Mouse (Mus musculus) forebrain, embryonic 15.5 days (tissue): Measurements from ENCODE around the gene Adsl. TPM values are rescaled to one million over a fixed set of nuclear protein-coding genes. Genes with fewer than 3 reads are reported as not detected.

Source experiments
- ATAC-seq: fragments of 200-750 bp; cut with Nextera tagmentation; replicated peaks from 2 replicates; pipeline ENCODE4 v1.8.0; 2017; ENCODE audit warnings: mild to moderate bottlenecking, moderate TSS enrichment, moderate library complexity
- H3K27ac ChIP-seq: fragments of 300-500 bp; sonication (generic); replicated peaks from 2 replicates; pipeline ENCODE4 v1.5.1; 2015; ENCODE audit warnings: mild to moderate bottlenecking, inconsistent platforms
- H3K27me3 ChIP-seq: fragments of 300-500 bp; sonication (generic); 2 replicates; pipeline ENCODE4 v1.6.1; 2015; ENCODE audit warnings: inconsistent platforms
- H3K36me3 ChIP-seq: fragments of 300-500 bp; sonication (generic); 2 replicates; pipeline ENCODE4 v1.6.1; 2015; ENCODE audit warnings: mild to moderate bottlenecking, inconsistent platforms
- H3K4me1 ChIP-seq: fragments of 300-500 bp; sonication (generic); 2 replicates; pipeline ENCODE4 v1.6.1; 2015; ENCODE audit warnings: inconsistent platforms
- H3K4me2 ChIP-seq: fragments of 300-500 bp; sonication (generic); replicated peaks from 2 replicates; pipeline ENCODE4 v1.6.1; 2015; ENCODE audit warnings: mild to moderate bottlenecking, inconsistent platforms
- H3K4me3 ChIP-seq: fragments of 300-500 bp; sonication (generic); 2 replicates; pipeline ENCODE4 v1.5.1; 2015; ENCODE audit warnings: mild to moderate bottlenecking, inconsistent platforms
- H3K9ac ChIP-seq: fragments of 300-500 bp; sonication (generic); replicated peaks from 2 replicates; pipeline ENCODE4 v1.6.1; 2015; ENCODE audit warnings: mild to moderate bottlenecking, inconsistent platforms
- H3K9me3 ChIP-seq: fragments of 300-500 bp; sonication (generic); 2 replicates; pipeline ENCODE4 v1.6.1; 2016; ENCODE audit warnings: inconsistent platforms
- WGBS: fragments of 180-500 bp; shearing (Covaris S2); methylation state at CpG from one replicate; pipeline ENCODE4 v1.1.7; 2015; ENCODE audit warnings: mixed read lengths; 5-methylcytosine and 5-hydroxymethylcytosine counted together
- polyA plus RNA-seq: library from polyadenylated mRNA; unstranded; fragments of >200 nt; fragmentation: Nextera tagmentation; extraction: Ambion mirVana; gene quantifications from 2 replicates; pipeline ENCODE4 v1.2.1, GENCODE M21; 2015

Adsl gene
- polyA plus RNA-seq, 1 experiment from 2014 or later, result 99.2 TPM

- Histone ChIP-seq H3K27me3 (no peaks in the 10 kb centered on the region), H3K9ac (no peak overlapping the region), H3K4me3 (no peak overlapping the region), H3K9me3 (no peaks in the 10 kb centered on the region), H3K4me2 (no peak overlapping the region), H3K36me3 (no peaks in the 10 kb centered on the region), H3K4me1 (no peaks in the 10 kb centered on the region), H3K27ac (no peak overlapping the region)
- ATAC-seq, result no peak
- WGBS, result 85% methylated on average over 3 of the region's 3 CpGs
These were observed 41.4 kb downstream of the Adsl start for GRCm38 (mm10) chr15:80989712-80990111.

DNA sequence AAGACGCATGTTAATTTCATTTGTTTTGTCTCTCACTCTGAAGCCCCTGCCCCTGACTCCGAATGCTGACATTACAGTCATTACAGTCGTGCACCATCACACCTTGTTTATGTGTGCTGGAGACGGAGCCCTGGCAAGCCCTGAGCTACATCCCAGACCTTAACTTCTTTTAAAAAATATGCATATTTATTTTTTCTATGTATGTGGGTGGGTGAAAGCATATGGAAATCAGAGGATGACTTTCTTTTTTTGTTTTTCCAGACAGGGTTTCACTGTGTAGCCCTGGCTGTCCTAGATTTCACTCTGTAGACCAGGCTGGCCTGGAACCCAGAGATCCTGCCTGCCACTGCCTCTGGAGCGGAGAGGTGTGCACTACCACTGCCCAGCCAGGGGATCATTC, 46.7 kb downstream of the Adsl start:
- H3K27ac ChIP-seq, result no peak overlapping the region
- no peaks in the 10 kb centered on the region for H3K9me3 ChIP-seq
- no peak overlapping the region for H3K4me2 ChIP-seq
- H3K9ac ChIP-seq, result no peak overlapping the region
- no peaks in the 10 kb centered on the region for H3K27me3 ChIP-seq
- WGBS, result 90% methylated on average over 5 of the region's 5 CpGs
- no peaks in the 10 kb centered on the region for H3K36me3 ChIP-seq
- ATAC-seq, result no peak
- no peak overlapping the region for H3K4me3 ChIP-seq
- no peaks in the 10 kb centered on the region for H3K4me1 ChIP-seq

- Histone ChIP-seq H3K9me3 (no peaks in the 10 kb centered on the region), H3K27ac (no peak overlapping the region), H3K9ac (no peak overlapping the region), H3K4me3 (no peak overlapping the region), H3K27me3 (no peaks in the 10 kb centered on the region), H3K4me1 (peaks cover 3% of the 10 kb centered on the region; the same call in 1 of the 2 replicates), H3K36me3 (no peaks in the 10 kb centered on the region), H3K4me2 (no peak overlapping the region)
- WGBS, result 81% methylated on average over 6 of the region's 6 CpGs
- ATAC-seq, result no peak
These were observed 48.0 kb downstream of the Adsl start for GRCm38 (mm10) chr15:80996090-80996835.

DNA sequence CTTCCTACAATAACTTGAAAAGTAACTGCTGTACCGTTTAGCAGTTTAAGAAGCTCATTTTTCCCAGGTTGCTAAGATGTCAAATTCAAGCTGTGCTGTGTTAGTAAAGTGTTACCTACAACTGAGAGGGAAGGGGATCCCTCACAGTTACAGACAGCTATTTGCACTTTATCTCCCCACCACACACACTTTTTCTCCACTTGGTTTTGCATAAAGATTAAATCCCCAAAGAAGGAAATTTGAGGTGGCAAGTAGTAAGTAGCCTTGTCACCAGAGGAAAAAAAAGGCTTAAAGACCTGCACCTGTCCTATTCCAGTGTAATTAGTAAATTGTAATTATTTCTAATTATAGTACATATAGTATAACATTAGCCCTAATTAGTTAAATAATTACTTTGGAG, 48.8 kb downstream of the Adsl start:
- Histone ChIP-seq H3K4me1 (peaks cover 3% of the 10 kb centered on the region; the same call in 1 of the 2 replicates), H3K9ac (no peak overlapping the region), H3K27me3 (no peaks in the 10 kb centered on the region), H3K36me3 (no peaks in the 10 kb centered on the region), H3K9me3 (no peaks in the 10 kb centered on the region), H3K4me2 (no peak overlapping the region), H3K27ac (no peak overlapping the region), H3K4me3 (no peak overlapping the region)
- ATAC-seq, result no peak
- WGBS, result 67% methylated on average over 1 of the region's 1 CpGs

DNA sequence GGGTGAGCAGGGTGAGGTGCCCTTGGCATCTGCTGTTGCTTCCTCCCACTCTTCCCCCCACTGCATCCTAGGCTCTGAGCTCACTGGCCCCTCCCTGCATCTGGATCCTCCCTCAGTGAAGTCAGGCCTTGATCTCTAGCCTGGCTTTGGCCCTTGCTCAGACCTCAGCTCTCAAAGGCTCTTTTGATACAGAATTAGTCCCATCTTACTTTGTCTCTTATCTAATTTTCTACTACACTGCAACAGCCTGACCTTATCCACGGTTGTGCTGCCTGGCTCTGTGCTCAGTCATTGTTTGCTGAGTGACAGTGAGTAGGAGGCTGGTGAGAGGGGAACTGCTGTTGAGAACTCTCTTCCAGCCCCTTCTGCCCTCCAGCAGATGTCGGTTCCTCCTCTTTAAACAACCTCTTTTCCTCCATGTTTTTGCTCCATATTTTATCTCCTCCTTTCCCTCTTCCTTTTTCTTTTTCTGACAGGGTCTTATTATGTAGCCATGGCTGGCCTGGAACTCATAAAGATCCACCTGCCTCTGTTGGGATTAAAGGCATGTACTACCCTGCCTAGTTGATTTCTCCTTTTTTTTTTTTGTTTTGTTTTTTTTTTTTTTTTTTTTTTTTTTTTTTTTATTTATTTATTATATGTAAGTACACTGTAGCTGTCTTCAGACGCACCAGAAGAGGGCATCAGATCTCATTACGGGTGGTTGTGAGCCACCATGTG, 52.3 kb downstream of the Adsl start:
- Histone ChIP-seq H3K36me3 (peaks cover 7% of the 10 kb centered on the region; the same call in 1 of the 2 replicates), H3K4me3 (no peak overlapping the region), H3K4me2 (no peak overlapping the region), H3K9me3 (no peaks in the 10 kb centered on the region), H3K9ac (no peak overlapping the region), H3K27me3 (no peaks in the 10 kb centered on the region), H3K27ac (no peak overlapping the region), H3K4me1 (peaks cover 3% of the 10 kb centered on the region; the same call in 1 of the 2 replicates)
- no peak for ATAC-seq
- 54% methylated on average over 4 of the region's 4 CpGs for WGBS

- Histone ChIP-seq H3K27ac (no peak overlapping the region), H3K4me2 (no peak overlapping the region), H3K4me3 (no peak overlapping the region), H3K36me3 (peaks cover 28% of the 10 kb centered on the region), H3K27me3 (no peaks in the 10 kb centered on the region), H3K9me3 (no peaks in the 10 kb centered on the region), H3K9ac (no peak overlapping the region), H3K4me1 (no peaks in the 10 kb centered on the region)
- 89% methylated on average over 10 of the region's 10 CpGs for WGBS
- no peak for ATAC-seq
These were observed 57.9 kb downstream of the Adsl start for GRCm38 (mm10) chr15:81006127-81006735.

- Histone ChIP-seq H3K9ac (no peak overlapping the region), H3K36me3 (peaks cover 34% of the 10 kb centered on the region), H3K27ac (no peak overlapping the region), H3K4me1 (no peaks in the 10 kb centered on the region), H3K9me3 (no peaks in the 10 kb centered on the region), H3K4me2 (no peak overlapping the region), H3K4me3 (no peak overlapping the region), H3K27me3 (no peaks in the 10 kb centered on the region)
- 94% methylated on average over 9 of the region's 9 CpGs for WGBS
- no peak for ATAC-seq
These were observed 59.0 kb downstream of the Adsl start for GRCm38 (mm10) chr15:81007339-81007738.

DNA sequence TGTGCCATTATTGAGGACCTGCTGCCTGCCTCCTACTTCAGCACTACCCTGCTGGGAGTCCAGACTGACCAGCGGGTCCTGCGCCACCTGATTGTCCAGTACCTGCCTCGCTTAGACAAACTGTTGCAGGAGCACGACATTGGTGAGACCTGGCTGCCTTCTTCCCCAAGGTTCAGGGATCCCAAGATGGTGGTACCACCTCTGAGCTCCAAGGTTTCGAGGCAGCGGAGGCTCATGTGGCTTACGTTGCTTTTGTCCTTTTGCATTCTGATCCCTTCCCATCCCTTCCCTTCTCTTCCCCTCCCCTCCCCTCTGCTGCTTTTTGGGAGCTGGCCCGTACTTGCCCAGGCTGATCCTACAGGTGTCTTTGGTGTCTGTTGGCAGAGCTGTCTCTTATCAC, 59.6 kb downstream of the Adsl start:
- peaks cover 39% of the 10 kb centered on the region for H3K36me3 ChIP-seq
- H3K4me2 ChIP-seq, result no peak overlapping the region
- no peaks in the 10 kb centered on the region for H3K4me1 ChIP-seq
- H3K4me3 ChIP-seq, result no peak overlapping the region
- no peaks in the 10 kb centered on the region for H3K9me3 ChIP-seq
- no peak for ATAC-seq
- no peak overlapping the region for H3K27ac ChIP-seq
- no peak overlapping the region for H3K9ac ChIP-seq
- no peaks in the 10 kb centered on the region for H3K27me3 ChIP-seq
- 92% methylated on average over 8 of the region's 8 CpGs for WGBS

DNA sequence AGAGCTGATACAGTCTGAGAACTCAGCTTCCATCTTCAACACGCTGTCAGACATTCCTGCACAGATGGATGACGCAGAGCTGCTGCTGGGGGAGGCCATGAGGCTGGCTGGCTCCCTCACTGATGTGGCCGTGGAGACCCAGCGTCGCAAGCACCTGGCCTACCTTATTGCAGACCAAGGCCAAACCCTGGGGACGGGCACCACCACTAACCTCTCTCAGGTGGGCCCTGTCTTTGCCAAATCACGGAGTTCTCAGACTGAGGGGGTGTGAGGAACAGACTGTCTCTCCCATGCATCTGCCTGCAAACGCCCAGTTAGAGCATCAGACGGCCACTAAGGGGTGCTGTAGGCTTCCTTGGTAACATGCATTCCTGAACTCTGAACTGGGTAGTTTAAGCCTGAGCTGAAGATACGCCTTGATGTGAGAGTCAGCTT, 60.4 kb downstream of the Adsl start:
- Histone ChIP-seq H3K27ac (no peak overlapping the region), H3K4me1 (no peaks in the 10 kb centered on the region), H3K27me3 (no peaks in the 10 kb centered on the region), H3K9ac (no peak overlapping the region), H3K4me3 (no peak overlapping the region), H3K9me3 (no peaks in the 10 kb centered on the region), H3K4me2 (no peak overlapping the region), H3K36me3 (peaks cover 42% of the 10 kb centered on the region)
- no peak for ATAC-seq
- WGBS, result 63% methylated on average over 10 of the region's 10 CpGs

DNA sequence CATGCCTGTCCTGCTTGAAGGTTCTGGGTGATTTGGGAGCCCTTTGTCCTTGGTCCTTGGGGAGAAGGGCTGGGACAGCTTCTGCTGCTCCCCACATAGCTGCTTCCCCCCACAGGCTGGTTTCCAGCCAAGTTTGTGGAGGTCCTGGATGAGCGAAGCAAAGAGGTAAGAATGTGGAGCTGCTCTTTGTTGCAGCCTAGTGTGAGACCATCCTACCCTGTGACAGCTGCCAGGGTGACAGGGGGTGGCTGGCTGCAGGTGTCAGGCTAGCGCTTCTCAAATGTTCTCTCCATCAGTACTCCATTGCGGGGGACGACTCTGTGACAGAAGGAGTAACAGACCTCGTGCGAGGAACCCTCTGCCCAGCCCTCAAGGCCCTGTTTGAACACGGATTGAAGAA, 61.8 kb downstream of the Adsl start:
- Histone ChIP-seq H3K4me2 (no peak overlapping the region), H3K4me3 (no peak overlapping the region), H3K9me3 (no peaks in the 10 kb centered on the region), H3K4me1 (no peaks in the 10 kb centered on the region), H3K27ac (peak overlapping the region; percentile 25; the same call in 1 of the 2 replicates), H3K27me3 (no peaks in the 10 kb centered on the region), H3K36me3 (peaks cover 48% of the 10 kb centered on the region), H3K9ac (no peak overlapping the region)
- no peak for ATAC-seq
- 85% methylated on average over 7 of the region's 7 CpGs for WGBS

- no peak for ATAC-seq
- no peak overlapping the region for H3K27ac ChIP-seq
- no peak overlapping the region for H3K9ac ChIP-seq
- H3K36me3 ChIP-seq, result peaks cover 58% of the 10 kb centered on the region
- no peak overlapping the region for H3K4me3 ChIP-seq
- WGBS, result 86% methylated on average over 3 of the region's 3 CpGs
- no peaks in the 10 kb centered on the region for H3K27me3 ChIP-seq
- H3K4me2 ChIP-seq, result no peak overlapping the region
- no peaks in the 10 kb centered on the region for H3K4me1 ChIP-seq
- no peaks in the 10 kb centered on the region for H3K9me3 ChIP-seq
These were observed 63.2 kb downstream of the Adsl start for GRCm38 (mm10) chr15:81011523-81011922.

DNA sequence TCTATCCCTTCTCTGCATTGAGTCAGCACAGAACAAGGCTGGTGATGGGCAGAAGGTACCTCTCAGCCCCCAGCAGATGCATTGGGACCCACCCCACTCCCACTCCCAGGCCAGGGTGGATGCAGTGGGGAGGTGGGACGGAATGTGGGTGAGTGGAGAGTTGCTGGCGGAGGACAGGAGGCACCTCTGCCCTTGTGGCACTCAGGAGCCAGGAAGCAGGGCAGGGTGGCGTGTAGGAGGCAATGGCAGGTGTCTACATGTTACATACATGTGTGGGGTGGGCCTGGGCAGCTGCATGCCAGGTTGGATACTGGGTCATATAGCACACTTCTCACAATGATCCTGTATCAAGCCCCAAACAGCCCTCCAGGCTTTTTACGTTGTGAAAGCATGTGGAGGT, 64.1 kb downstream of the Adsl start:
- H3K9me3 ChIP-seq, result no peaks in the 10 kb centered on the region
- H3K9ac ChIP-seq, result no peak overlapping the region
- no peak overlapping the region for H3K4me3 ChIP-seq
- peaks cover 61% of the 10 kb centered on the region for H3K36me3 ChIP-seq
- H3K4me2 ChIP-seq, result no peak overlapping the region
- WGBS, result 84% methylated on average over 4 of the region's 4 CpGs
- ATAC-seq, result no peak
- H3K27me3 ChIP-seq, result no peaks in the 10 kb centered on the region
- no peaks in the 10 kb centered on the region for H3K4me1 ChIP-seq
- no peak overlapping the region for H3K27ac ChIP-seq
